Mouse (Mus musculus): Measurements from ENCODE around the gene Lpar5.

Lpar5 gene

DNA sequence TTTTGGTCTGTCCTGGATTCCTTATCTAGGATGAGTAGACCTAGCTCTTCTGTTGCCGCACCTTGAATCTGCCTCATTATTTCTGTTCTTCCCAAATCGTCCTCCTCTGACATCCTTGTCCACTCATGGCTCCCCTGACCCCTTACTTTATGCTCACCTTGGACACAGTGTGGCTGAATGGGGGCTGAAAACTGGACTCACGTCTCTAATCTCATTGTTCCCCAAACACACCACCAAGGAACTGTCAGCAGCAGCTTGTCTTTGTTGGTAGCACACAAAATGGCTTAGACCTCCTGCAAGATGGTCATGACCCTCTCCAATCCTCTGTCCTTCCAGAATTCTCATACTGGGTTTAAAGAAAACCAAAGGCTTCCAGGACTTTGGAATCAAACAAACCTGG lies 20.2 kb downstream of the Lpar5 start:
- no peak for DNase-seq (ENCODE audit: low read depth)

DNA sequence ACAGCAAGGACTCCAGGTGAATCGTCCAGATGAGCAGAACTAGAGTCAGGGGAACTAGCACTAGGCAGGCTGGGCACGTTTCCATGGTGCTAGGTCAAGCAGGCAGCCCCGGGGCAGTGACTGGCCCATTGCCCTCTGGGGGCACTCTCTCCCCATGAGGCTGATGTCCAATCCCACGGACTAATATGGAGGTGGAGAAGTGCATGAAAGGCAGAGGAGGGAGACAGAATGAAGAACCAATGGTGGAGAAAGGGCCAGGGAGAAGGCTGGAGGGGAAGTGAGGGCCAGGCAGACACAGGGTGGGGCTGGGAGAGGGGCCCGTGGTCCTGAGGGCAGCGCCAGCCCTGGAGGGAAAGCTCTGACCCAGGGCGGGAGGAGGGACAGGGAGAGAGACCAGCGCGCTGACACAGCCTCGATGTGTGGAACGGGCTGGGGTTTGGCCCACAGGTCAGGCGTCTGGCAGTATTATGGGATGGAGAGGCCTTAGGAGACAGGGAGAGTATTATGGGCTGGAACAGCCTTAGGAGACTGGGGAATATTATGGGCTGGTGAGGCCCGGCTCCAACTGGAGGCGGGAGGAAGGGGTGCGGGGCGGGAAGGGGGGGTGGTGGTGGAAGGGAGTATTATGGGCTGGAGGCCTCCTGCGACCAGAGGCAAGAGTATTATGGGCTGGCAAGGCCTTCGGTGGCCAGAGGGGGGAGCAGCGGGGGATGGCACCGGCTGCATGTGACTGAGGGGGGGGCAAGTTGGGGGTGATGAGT lies 21.0 kb downstream of the Lpar5 start:
- peak; percentile 57 for DNase-seq (ENCODE audit: low read depth)

DNA sequence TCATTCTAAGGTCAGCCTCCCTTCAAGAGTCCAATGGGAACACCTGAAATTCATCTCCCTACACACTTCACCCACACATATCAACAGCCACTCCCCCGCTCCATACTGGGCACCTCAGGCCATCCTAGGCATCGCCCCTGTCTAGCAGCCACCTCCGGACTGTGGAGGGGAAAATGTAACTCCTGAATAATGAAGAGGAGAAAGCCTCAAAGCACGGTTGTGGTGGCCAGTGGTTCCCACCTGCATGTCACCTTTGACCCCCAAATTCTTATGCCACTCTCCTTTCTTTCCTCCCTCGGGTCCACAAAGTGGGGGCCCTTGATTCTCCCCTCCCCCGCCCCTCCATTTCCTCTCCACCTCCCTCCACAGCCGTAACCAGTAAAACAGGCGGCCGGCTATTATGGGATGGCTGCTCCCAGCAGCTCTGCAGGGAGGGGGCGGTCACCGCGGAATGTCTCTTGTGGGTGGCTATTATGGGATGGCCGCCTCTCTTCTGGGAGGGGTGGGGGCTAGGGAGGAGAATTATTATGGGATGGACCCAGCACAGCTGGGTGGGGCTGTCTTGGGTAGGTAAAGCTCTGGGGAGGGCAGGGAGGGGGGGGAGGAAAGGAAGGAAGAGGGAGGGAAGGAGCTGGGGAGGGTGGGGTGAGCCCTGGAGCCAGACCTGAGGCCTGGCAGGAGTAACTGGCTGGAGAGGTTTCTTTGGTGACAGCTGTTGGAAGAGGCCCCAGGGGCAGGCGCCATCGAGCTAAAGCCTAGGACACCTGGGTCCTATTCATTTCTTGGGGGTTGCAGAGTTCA lies 22.0 kb downstream of the Lpar5 start:
- DNase-seq (ENCODE audit: low read depth): peak; percentile 65

DNA sequence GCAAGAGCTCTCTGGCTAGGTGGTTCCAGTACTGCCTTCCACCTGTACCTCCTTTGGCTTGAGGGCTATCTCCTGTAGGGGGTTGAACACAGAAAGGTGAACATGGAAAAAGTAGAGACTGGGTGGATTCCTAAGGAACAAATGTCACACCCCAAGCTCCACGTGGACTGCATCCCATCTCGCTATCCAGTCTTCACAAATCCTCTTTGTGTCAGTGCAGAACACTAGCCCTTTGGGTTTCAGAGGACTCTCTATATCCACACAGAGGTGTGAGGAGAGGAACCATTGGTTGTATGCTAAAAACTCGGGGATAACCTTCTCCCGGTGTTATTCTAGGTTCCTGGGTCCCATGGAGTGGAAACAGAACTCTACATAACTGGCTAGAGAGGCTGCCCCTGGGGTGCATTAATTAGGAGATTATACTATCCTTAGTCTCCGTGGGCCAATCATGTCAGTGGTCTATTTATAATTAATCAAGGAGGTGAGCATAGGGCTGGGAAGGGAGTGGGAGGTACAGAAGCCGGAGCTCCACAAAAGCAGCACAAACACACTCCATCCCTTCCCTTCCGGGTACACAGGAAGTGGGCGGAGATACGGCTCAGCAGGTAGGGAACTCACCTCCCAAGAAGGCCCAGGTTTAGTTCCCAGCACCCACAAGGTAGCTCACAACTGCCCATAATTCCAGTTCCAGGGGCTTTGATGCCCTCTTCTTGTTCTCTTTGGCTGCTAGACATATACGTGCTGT lies 22.8 kb downstream of the Lpar5 start:
- no peak for DNase-seq (ENCODE audit: low read depth)

DNA sequence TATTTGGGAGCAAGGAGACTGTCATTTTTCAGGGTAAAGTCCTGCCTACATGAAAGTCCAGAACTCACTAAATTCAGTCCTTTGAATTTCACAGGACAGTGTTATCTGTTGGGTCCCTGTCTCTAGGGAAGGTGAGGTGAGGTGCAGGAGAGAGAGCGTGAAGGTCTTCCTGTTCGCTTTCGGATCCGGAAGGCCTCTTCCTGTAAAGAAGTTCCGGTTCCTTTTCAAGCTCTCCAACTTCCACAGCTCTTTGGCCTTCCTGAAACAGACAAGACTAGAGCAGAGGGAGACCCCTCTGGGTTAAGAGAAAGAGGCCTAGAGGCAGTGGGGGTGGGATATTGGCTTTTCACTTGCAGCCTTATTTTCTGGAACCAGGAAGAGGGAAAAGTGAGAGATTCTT lies 24.7 kb downstream of the Lpar5 start:
- DNase-seq (ENCODE audit: low read depth): no peak

DNA sequence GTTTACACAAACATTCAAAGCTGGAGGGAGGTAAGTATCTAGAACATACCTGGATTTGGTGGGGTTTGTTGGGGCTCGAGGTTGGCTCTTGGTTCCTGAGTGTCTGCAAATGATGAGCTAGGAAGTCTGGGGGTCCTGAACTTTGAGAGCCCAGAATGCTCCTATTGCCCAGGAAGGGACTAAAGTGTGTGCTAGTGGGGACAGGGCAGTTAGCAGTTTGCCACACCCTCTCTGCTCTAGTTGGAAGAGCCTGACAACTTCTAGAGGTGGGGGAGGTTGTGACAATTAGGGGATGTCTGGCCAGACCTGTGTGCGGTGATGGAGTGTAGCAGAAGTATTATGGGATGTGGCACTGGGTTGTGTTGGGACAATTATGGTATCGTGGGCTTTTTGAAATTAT lies 27.1 kb downstream of the Lpar5 start:
- DNase-seq (ENCODE audit: low read depth): no peak

DNA sequence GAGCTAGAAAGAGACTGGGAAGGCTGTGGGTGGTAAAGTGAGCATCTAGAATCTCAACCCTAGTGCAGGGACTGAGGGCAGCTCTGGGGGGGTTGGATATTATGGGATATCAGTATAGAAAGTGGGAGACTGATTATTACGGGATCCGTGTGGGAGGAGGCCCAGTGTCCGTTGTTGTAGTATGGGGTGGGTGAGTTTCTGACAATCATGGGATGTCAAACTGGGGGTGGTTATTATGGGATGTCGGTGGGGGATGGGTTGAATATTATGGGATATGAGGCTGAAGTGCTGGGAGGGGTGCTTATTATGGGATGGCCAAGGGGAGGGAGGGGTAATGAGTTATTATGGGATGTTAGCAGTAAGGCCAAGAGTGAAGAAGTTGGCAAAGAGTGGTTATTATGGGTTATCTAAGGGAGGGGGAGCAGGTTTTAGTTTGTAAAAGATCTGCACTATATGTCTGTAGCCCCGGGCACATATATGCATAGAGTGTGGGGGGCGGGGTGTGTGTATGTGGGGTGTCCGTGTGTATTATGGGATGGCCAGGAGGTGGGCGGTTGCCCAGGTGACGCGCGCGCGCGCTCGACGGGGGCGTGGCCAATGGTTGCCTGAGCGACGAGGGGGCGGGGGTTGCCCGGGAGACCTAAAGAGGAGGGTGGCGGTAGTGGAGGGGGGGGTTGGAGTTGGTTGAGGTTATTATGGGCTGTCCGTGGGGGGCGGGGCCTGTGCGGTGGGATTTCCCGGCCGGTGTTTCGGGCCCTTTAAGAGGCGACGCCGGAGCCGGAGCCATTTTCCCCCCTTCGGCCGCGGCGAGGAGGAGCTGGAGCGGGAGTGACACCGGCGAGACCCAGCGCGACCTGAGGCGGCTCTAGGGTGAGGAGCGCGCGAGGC lies 27.9 kb downstream of the Lpar5 start, which contains the start of gene Chd4:
Chd4 (plus strand) TSS at position 591 of the 888 bp plus-strand sequence.
- DNase-seq (ENCODE audit: low read depth): peak; percentile 99

DNA sequence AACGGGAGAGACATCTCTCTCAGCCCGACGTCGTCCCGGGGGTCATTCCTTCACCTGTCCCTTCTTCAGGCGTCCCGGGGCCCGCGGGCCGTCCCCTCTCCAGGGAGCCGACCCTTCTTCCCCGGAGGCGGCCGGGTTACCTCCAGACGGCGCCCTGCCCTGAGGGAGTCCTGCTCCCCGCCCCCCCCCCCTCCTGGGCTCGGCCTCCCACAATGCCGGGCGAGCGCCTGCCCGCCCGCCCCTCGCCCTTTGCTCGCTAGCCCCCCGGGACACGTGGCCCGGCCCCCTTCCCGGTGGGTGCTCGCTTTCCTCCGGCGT lies 28.5 kb downstream of the Lpar5 start:
- DNase-seq (ENCODE audit: low read depth): no peak

DNA sequence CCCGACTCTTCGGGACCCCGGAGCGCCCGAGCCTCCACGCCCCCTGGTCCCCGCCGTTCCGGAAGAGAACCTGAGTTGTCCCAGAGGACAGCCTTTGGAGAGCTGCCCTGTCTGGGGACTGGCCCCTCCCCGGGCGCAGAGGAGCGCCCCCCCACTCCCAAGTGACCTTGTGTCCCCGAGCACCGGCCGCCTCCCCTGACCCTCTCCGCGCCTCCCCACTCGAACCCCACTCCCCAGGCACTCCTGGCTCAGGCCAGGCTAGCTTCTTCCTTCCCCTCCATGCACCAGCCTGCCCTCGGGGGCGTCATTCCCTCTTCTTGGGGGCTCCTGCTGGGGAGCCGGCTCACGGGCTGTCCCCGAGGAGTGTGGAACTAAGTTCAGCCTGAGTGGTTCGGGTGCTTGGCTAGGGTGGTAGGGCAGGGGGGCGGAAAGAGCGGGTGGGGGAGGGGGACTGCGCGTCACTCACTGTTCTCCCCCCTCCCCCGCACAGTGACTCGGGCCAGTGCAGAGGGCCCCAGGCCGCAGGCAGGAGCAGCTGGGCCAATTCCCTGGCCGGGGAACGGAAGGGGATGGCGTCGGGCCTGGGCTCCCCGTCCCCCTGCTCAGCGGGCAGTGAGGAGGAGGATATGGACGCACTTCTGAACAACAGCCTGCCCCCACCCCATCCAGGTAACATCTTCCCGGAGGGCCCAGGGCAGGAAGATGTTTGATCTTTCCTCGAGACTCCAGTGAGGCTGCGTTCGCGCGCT lies 29.1 kb downstream of the Lpar5 start:
- DNase-seq (ENCODE audit: low read depth): peak; percentile 64

DNA sequence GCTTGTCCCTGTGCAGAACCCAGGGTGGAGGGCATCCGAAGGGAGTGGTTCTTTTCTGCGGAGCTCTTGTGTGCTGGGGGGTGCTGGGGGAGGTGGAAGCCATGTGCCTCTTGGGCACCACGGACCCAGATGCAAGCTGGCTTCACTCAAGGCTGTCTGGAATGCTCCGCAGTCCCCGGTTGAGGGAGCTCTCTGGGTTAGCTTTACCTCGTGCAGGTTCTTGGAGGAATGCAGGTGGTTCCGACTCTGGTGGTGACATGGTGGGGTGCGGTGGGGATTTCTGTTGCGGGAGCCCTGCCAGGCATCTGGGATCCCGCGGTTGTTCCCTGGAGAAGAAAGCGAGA lies 29.6 kb downstream of the Lpar5 start:
- peak; percentile 47 for DNase-seq (ENCODE audit: low read depth)

DNA sequence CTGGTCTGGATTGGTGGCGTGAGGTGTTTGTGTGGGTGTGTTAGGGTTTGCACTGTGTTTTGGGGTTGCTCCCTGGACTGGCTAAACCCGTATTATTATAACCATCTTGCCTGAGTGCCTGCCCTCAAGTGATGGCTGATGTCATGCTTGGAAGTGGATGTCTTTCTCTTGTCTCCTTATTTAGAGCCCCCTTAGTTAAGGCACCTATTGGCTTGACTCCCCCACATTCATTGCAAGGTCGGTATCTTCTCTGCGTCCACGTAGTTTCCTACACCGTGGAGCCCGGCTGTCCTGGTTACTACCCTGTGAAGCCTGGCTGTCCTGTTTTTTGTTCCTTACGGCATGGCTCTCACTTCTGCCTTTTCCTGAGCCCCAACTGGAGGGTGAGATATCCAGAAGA lies 30.2 kb downstream of the Lpar5 start:
- DNase-seq (ENCODE audit: low read depth): no peak

DNA sequence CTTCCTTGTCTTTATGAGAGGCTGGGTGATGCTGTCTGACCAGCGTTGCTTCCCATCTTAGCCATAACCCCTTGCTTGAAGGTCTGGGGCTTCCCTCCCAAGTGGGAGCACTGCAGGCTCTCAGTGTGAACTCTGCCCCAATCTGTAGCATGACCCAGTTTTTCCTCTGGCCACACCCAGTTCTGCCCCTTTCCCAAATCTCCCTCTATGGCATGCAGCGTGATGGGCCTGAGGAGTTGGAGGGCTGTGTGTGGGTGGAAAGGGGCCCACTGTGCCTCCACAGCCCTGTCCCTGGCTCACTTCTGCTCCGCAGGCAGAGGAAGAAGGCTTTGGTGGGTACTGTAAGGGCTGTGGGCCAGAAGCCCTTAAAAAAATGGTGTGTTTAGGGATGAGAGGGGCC lies 30.8 kb downstream of the Lpar5 start:
- DNase-seq (ENCODE audit: low read depth): no peak

DNA sequence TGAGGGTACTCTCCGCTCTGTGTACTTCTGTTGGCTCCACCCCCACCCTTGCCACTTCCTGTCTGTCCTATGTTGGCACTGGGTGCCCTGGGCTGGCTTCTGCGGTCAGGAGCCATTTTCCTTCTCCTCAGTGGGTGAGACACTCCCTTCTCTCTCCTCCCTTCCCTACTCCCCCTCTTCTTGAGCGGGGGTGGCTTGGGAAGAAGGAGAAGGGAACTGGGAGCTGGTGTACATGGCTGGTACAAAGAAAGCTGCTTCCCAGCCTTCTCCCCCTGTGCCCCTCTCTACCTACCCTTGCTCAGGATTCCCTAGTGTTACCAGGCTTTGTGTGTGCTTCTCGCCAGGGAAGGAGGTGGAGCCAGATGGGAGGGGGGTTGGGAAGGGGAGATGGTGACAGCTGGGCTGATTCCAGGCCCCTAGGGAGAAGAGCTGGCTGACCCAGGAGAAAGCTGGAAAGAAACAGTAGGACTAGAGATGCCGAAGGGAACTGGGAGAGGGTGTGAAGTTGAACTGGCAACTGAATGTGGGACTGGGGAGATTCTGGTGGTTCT lies 31.8 kb downstream of the Lpar5 start:
- no peak for DNase-seq (ENCODE audit: low read depth)

DNA sequence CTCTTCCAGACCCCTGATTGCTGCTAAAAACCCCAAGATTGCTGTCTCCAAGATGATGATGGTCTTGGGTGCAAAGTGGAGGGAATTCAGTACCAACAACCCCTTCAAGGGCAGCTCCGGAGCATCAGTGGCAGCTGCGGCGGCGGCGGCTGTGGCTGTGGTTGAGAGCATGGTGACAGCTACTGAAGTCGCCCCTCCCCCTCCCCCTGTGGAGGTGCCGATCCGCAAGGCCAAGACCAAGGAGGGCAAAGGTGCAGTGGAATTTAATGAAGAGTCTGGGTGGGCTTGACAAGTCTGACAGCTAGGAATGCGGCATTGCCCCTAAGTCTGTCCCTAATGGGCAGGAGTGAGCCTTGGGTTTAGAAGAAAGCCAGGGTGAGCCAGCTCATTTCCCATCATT lies 33.7 kb downstream of the Lpar5 start:
- no peak for DNase-seq (ENCODE audit: low read depth)

DNA sequence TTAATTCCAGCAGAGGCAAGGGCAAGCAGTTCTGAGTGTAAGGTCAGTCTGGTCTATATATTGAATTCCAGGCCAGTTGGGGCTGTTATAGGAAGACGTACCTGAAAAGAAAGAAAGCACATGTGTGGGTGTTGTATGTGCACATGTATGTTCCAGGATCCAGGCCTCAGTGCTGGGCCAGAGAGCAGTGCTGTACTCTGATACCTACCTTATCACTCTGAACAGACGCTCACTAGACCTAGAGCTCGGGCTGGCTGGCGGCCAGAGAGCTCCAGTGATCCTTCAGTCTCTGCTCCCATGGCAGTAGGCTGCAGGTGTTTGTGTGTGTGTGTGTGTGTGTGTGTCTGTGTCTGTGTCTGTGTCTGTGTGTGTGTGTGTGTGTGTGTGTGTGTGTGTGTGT lies 36.5 kb downstream of the Lpar5 start:
- DNase-seq (ENCODE audit: low read depth): no peak

DNA sequence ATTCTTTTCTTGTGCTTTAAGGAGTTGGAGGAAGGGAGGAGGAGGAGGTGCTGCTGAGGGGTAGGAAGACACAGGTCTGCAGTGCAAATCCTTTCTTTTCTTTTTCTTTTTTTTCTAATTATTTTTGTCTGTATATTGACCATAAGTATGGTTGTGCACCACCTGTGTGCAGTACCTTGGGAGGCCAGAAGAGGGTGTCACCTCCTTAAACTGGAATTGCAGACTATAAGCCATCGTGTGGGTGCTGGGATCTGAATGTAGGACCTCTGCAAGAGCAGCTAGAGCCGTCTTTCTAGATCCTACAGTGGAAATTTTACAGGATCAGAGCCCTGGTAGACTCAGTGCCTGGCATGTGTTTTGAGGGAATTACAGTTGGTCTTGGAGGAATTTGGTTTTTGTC lies 40.0 kb downstream of the Lpar5 start:
- peak; percentile 34 for DNase-seq (ENCODE audit: low read depth)

DNA sequence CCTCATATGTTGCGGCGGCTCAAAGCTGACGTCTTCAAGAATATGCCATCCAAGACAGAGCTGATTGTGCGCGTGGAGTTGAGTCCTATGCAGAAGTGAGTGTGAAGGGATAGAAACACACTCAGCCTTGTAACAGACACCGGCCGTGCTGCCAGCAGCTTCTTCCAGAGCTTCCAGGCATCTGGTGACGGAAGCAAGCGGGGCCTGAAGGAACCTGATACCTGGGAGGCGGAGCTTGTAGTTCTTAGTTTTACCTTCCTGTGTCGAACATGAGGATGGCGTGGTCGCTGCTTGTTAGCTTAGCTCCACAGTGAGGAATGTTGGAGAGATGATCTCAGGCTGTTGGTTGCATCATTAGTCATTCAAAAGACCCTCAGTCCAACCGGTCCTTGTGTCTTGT lies 41.7 kb downstream of the Lpar5 start:
- DNase-seq (ENCODE audit: low read depth): no peak

DNA sequence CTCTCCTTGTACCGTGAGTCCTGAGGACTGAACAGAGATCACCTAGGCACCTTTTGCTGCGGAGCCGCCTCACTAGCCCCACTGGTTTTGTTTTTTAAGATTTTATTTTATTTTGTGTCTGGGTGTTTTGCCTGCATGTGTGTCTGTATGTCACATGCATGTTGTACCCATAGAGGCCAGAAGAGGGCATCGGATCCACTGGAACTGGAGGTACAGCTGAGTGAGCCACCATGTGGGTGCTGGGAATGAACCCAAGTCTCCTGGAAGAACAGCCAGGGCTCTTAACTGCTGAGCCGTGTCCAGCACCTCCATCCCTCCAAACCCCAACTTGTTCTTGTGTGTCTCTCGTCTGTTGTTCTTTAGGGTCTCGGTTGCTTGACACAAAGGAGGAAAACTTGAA lies 43.2 kb downstream of the Lpar5 start:
- peak; percentile 79 for DNase-seq (ENCODE audit: low read depth)

DNA sequence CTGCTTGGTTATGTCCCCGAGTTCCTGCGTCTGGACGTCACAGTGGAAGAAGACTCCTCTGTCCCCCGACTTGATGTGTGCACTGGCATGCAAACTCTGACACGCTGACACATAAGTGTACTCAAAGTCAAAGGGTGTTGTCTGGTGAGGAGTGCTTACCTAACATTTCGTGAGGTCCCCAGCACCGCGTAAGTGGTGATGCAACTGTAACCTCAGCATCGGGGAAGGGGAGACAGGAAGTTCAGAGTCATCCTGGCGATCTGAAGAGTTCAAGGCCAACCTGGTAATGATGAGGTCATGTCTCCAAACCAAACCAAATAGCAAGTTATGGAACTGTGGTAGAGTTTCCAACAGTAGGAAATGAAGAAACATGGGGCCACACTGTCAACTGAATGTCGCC lies 44.8 kb downstream of the Lpar5 start:
- no peak for DNase-seq (ENCODE audit: low read depth)

DNA sequence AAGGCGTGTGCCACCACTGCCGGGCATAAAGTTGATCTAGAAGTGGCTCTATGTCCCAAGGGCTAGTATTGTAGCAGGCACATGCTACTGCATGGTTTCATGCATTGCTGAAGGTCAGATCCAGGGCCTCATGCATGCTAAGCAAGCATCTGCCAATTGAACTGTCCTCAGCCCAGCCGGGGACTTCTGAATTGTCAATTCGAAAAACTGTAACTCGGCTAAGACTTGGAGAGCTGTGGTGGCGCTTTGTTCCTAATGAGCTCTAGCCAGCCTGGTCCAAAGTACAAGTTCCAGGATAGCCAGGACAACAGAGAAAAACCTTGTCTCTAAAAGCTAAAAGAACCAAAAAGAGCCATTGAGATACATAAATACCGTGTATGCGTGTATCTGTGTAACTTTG lies 51.7 kb downstream of the Lpar5 start:
- DNase-seq (ENCODE audit: low read depth): no peak

DNA sequence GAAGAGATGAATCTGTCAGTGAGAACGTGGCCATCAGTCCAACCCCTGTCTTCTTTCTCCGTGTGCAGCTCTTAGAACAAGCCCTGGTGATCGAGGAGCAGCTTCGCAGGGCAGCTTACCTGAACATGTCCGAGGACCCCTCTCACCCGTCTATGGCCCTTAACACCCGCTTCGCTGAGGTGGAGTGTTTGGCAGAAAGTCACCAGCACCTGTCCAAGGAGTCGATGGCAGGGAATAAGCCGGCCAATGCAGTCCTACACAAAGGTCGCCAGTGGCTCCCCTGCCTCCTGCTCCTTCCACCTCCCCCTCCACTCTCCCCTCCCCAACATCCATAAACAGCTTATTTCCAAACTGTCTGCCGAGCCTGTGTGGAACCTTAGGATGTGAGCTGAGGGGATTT lies 61.0 kb downstream of the Lpar5 start:
- no peak for DNase-seq (ENCODE audit: low read depth)

Data from NIH3T3 (cell line).